Mouse (Mus musculus) T-helper 1 cell (primary cell): ENCODE results near the gene 1810046K07Rik.

Source experiments
- in situ Hi-C: fragments of 300-600 bp; cut with MboI, MseI; formaldehyde crosslinking; loops from one replicate; pipeline ENCODE4 v1.15.1; 2025; ENCODE audit warnings: high pct_unique_total_duplicates

The 1810046K07Rik gene

GRCm38 (mm10) chr9:51328731-51329130, at the start of gene 1810046K07Rik:
TSS of gene 1810046K07Rik (minus strand) at chr9:51328917.
- in situ Hi-C loops, result no loop called here

GRCm38 (mm10) chr9:51369560-51369959, 40.8 kb upstream of the 1810046K07Rik start:
- in situ Hi-C loops, result no loop called here

GRCm38 (mm10) chr9:51367124-51367523, 38.4 kb upstream of the 1810046K07Rik start:
- in situ Hi-C loops, result no loop called here

- in situ Hi-C loops, result no loop called here
Measured at GRCm38 (mm10) chr9:51364059-51364458, 35.3 kb upstream of the 1810046K07Rik start.

- in situ Hi-C loops, result no loop called here
Measured at GRCm38 (mm10) chr9:51353511-51353910, 24.8 kb upstream of the 1810046K07Rik start.

- in situ Hi-C loops, result no loop called here
Measured at GRCm38 (mm10) chr9:51352896-51353295, 24.2 kb upstream of the 1810046K07Rik start.

- in situ Hi-C loops, result no loop called here
Measured at GRCm38 (mm10) chr9:51349422-51349821, 20.7 kb upstream of the 1810046K07Rik start.

- in situ Hi-C loops, result no loop called here
Measured at GRCm38 (mm10) chr9:51345768-51346167, 17.1 kb upstream of the 1810046K07Rik start.

GRCm38 (mm10) chr9:51335294-51336010, 6.7 kb upstream of the 1810046K07Rik start:
- in situ Hi-C loops, result loop anchor here (5.0 kb wide), 1 partner anchor 582 kb away; no protein-coding TSS in a partner anchor

- in situ Hi-C loops, result no loop called here
Measured at GRCm38 (mm10) chr9:51331449-51332238, 2.9 kb upstream of the 1810046K07Rik start.

GRCm38 (mm10) chr9:51327555-51327903, 1.2 kb downstream of the 1810046K07Rik start:
- in situ Hi-C loops, result no loop called here

GRCm38 (mm10) chr9:51326619-51327554, 1.8 kb downstream of the 1810046K07Rik start:
- in situ Hi-C loops, result no loop called here

GRCm38 (mm10) chr9:51324406-51325065, 4.2 kb downstream of the 1810046K07Rik start:
- in situ Hi-C loops, result no loop called here

GRCm38 (mm10) chr9:51320096-51320495, 8.6 kb downstream of the 1810046K07Rik start:
- in situ Hi-C loops, result no loop called here

GRCm38 (mm10) chr9:51318246-51318645, 10.5 kb downstream of the 1810046K07Rik start:
- in situ Hi-C loops, result no loop called here

GRCm38 (mm10) chr9:51317322-51317721, 11.4 kb downstream of the 1810046K07Rik start:
- in situ Hi-C loops, result no loop called here

- in situ Hi-C loops, result no loop called here
Measured at GRCm38 (mm10) chr9:51315402-51316063, 13.2 kb downstream of the 1810046K07Rik start.

- in situ Hi-C loops, result no loop called here
Measured at GRCm38 (mm10) chr9:51312554-51313317, 16.0 kb downstream of the 1810046K07Rik start.

GRCm38 (mm10) chr9:51310515-51310914, 18.2 kb downstream of the 1810046K07Rik start:
- in situ Hi-C loops, result no loop called here

GRCm38 (mm10) chr9:51306351-51306750, 22.4 kb downstream of the 1810046K07Rik start:
- in situ Hi-C loops, result no loop called here
